Mouse (Mus musculus) monocyte, adult 5-6 weeks (primary cell): ENCODE measurements around the gene Tent4b. TPM values are rescaled to one million over a fixed set of nuclear protein-coding genes. Genes with fewer than 3 reads are reported as not detected.

ENCODE experiments used
- ATAC-seq: fragments of 153-309, 156-312 bp; replicated peaks from 2 replicates; pipeline ENCODE4 v1.8.0; 2017; ENCODE audit warnings: mild to moderate bottlenecking; ENCODE audit not compliant: low TSS enrichment, insufficient number of reproducible peaks, severe bottlenecking, poor library complexity, low FRiP score
- total RNA-seq: library from RNA; stranded (forward); fragments of 200-1000, 200-491, 200-594 nt; gene quantifications from 3 replicates; pipeline ENCODE4 v1.2.3, GENCODE M21; 2017

Gene Tent4b
- total RNA-seq, 1 experiment from 2014 or later = 54.4 TPM

DNA sequence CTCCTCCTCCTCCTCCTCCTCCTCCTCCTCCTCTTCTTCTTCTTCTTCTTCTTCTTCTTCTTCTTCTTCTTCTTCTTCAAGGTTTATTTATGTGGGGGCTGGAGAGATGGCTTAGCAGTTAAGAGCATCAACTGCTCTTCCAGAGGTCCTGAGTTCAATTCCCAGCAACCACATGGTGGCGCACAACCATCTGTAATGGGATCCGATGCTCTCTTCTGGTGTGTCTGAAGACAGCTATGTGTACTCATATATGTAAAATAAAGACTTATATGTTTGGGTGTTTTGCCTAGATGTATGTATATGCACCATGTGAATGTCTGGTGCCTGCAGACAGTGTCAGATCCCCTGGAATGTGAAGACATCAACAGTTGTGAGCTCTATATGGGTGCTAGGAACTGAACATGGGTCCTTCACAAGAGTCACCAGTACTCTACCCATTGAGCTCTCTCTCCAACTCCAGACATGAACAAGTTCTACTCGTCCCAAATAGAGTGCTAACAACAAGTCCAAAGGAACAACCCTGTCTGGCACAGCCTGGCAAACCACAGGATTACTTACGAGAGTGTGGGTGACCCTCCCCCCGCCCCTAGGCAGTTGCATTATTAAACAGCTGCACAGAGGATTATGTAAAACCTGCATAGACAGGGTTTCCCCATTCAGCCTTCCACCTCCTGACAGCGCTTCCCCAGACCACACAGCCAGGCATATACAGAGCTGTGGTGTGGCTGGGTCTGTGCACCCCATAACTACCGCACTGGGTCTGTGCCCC is 70.3 kb downstream of the Tent4b start:
- no peak for ATAC-seq

DNA sequence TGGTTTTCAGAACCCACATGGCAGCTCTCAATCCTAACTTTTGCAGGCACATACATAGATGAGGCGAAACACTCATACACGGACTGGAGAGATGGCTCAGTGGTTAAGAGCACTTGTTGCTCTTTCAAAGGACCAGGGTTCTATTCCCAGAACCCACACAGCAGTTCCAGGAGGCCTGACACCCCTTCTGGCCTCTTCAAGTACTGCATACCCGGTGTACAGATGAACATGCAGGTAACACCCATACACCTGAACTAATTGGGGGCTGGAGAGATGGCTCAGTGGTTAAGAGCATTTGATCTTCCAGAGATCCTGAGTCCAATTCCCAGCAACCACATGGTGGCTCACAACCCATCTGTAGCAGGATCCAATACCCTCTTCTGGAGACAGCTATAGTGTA is 71.1 kb downstream of the Tent4b start:
- no peak for ATAC-seq

GRCm38 (mm10) chr8:88272231-88273050 is 73.4 kb downstream of the Tent4b start, which contains the start of gene Adcy7:
Gene Adcy7 (plus strand): TSS chr8:88272403.
- no peak for ATAC-seq

DNA sequence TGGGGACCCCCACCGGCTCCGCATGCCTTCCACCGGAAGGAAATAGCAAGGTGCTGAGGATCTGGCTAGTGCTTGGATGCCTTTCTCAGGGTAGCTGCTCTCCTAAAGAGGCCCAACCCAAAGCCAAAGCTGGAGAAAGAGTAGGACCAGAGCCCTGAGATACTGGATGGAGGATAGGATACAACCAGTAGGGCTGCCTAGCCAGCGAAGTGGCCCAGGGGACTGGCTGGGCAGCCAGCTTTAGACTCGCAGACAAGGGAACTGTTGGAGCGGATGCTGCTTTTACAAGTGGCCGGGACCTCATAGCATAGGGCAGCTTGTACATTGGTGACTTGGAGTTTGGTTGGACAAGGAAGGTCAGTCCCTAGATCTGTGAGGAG is 74.0 kb downstream of the Tent4b start:
- no peak for ATAC-seq

DNA sequence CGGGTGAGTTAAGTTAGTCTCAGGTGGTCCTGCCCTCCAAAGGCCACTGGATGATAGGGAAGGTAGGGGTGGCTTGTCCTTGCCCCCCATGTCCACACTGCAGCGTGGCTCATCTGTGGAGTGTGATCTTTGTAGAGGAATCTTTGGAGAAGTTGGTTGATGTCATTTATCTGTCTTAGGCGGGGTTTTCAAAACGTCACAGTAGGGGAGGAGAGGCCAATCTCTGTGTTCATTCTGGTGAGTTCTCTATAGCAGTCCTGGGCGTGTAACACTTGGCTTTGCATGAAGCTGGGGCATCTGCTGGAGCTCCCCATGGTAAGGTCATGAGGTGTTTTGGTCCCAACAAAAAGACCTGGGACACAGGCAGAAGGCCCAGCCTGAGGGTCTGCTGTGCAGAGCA is 75.1 kb downstream of the Tent4b start:
- peak; percentile 29 for ATAC-seq

- ATAC-seq = no peak
These were observed 80.2 kb downstream of the Tent4b start for GRCm38 (mm10) chr8:88279220-88279619.

DNA sequence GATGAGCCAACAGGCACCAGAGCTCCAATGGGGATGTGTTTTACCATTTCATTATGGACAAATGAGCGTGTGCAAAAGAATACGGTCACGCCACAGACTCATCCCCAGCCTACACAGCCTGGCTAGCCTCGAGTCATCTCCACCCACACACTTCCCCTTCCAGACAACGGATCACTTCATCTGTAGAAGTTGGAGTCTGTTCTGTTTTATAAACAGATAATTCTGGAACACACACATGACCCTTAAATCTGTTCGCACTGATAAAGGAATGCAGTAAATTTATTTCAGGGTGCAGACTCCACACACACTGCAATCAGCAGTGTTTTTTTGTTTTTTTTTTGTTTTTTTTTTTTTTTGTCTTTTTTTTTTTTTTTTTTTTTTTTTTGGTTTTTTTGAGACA is 80.7 kb downstream of the Tent4b start:
- ATAC-seq = peak; percentile 59

DNA sequence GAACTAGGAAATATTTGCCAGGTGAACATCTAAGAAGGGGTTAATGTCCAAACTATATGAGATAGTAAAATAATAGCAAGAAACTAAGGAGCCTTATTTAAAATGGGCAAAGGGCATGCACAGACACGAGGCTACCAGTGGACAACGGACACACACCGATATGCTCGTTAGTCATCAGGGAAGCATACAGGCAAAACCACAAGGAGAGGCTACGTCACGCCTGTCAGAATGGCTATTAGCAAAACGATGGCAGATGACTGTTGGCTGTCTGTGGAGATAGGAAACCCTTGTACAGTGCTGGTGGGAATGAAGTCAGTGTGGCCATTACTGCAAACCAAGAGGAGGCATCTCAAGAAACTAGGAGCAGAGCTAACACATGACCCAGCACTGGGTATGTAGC is 81.9 kb downstream of the Tent4b start:
- ATAC-seq = no peak

GRCm38 (mm10) chr8:88282684-88283083 is 83.7 kb downstream of the Tent4b start:
- peak; percentile 83 for ATAC-seq

GRCm38 (mm10) chr8:88283243-88284115 is 84.5 kb downstream of the Tent4b start:
- ATAC-seq = no peak

- ATAC-seq = no peak
These were observed 85.7 kb downstream of the Tent4b start for GRCm38 (mm10) chr8:88284738-88285137.

DNA sequence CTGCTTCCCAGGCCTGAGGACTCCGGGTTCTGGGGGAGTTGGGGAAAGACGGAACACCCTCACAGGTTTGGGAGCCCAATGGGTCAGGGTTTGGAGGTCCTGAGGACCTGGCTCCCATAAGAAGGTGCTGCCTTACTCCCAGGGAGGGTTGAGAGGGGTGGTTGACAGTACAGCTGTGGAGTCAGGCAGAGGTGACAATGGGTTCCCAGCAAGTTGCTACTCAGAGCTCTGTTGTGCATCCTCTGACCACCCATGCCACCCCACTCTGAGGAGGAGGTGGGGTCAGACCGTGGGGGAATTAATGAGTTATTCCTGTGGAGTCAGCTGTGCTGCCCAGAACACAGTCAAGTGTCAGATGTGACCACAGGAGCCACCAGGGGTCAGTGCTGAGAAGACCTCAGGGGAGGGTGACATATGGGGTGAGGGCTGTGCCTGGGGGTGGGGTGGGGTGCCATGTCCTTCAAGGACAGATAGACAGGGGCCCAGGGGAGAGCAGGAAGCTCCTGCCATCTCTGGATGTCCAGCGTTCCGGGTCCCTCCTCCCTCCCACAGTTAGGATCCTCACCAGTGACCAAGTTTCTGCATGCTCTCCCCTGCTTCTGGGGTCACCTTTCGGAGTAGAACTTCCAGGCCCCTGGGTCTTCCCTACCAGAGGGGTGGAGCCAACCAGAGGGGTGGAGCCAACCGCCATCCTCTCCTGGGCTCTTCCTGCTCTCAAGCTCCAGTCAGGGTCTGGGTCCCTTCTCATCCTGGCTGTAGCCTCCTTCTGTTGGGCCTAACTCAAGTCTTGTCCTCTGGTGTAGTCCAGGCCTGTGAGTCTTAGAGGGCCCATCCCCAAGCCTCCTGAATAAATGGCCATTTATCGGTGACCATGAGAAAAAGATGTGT is 86.7 kb downstream of the Tent4b start:
- ATAC-seq = no peak

- no peak for ATAC-seq
These were observed 87.5 kb downstream of the Tent4b start for GRCm38 (mm10) chr8:88286421-88286960.

GRCm38 (mm10) chr8:88288622-88289242 is 89.7 kb downstream of the Tent4b start:
- ATAC-seq = peak; percentile 64

DNA sequence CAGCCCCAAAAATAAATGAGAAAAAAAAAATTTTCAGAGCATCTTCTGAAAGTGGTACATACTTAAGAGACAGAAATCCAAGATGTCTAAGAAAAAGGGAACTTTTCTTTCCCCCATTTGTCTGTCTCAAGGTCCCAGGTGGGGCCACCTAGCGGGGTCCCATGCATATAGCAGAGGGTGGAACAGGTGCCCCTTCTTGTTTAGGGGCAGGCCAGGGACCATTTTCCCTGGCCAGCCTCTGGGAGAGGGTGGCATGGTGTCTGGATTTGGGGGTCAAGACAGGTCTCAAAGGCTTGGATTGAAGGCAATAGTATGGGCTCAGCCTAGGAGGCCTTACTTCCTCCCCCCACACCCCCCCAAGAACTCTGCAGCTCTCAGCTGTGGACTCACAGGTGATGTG is 90.9 kb downstream of the Tent4b start:
- no peak for ATAC-seq

GRCm38 (mm10) chr8:88290326-88291304 is 91.6 kb downstream of the Tent4b start:
- ATAC-seq = no peak
